Mouse (Mus musculus): ENCODE results near the gene B4galt5. TPM values are rescaled to one million over a fixed set of nuclear protein-coding genes. Genes with fewer than 3 reads are reported as not detected.

B4galt5 gene
- polyA plus RNA-seq, 1 experiment, result 70.0 TPM

DNA sequence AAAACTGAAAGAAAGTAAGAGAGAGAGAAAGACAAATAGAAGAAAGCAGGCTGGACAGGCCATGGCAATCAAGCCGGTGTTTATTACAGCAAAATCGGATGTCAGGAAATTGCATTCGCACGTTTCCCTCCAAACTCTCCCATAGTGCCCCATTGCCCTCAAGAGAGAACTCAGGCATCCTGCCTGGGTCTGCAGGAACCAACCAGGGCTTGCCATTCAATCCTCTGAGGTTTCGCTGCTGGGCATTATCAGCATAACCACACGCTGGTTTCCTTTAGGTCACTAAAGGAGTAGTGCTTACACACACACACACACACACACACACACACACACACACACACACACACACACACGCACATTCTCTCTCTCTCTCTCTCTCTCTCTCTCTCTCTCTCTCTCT, 18.3 kb upstream of the B4galt5 start:
- H3K27me3 ChIP-seq (ENCODE audit: control insufficient read depth, insufficient read depth, insufficient read length), result no peaks in the 10 kb centered on the region
- H3K4me3 ChIP-seq, result no peak overlapping the region
- H3K36me3 ChIP-seq (ENCODE audit: control insufficient read depth, insufficient read depth), result no peaks in the 10 kb centered on the region
- no peak overlapping the region for H3K4me2 ChIP-seq (ENCODE audit: low read depth)
- no peak overlapping the region for H3ac ChIP-seq (ENCODE audit: control insufficient read depth, insufficient read length)
- TF ChIP-seq REST (IDR thresholded peaks at IDR 0.05; ENCODE audit: insufficient read depth, insufficient read length), result no peak
- TF ChIP-seq MYOG (IDR thresholded peaks at IDR 0.05; ENCODE audit: control insufficient read depth in 1 of 3, insufficient read depth in 1 of 3, insufficient read length in 2 of 3, low read depth in 2 of 3), result no peak
- TF ChIP-seq MAX (IDR thresholded peaks at IDR 0.05; ENCODE audit: low read depth), result no peak
- TF ChIP-seq POLR2A (IDR thresholded peaks at IDR 0.05; ENCODE audit: insufficient read length, low read depth), result no peak
- TF ChIP-seq USF1 (IDR thresholded peaks at IDR 0.05; ENCODE audit: low read depth), result no peak
- TF ChIP-seq TCF3 (IDR thresholded peaks at IDR 0.05; ENCODE audit: insufficient read length, low read depth), result no peak
- TF ChIP-seq POLR2AphosphoS2 (IDR thresholded peaks at IDR 0.05; ENCODE audit: insufficient read length, low read depth), result no peak
- no peak for TF ChIP-seq TCF12 (IDR thresholded peaks at IDR 0.05; ENCODE audit: insufficient read depth, poor library complexity, severe bottlenecking)
- no peak for TF ChIP-seq CEBPB (IDR thresholded peaks at IDR 0.05; ENCODE audit: insufficient read depth, poor library complexity, severe bottlenecking)
- TF ChIP-seq MYOD1 (IDR thresholded peaks at IDR 0.05; ENCODE audit: control insufficient read depth in 1 of 3, insufficient read length in 2 of 3, low read depth in 2 of 3), result no peak
- no peak for TF ChIP-seq SRF (IDR thresholded peaks at IDR 0.05; ENCODE audit: control insufficient read depth, insufficient read length, low read depth)
- no peak for TF ChIP-seq E2F4 (IDR thresholded peaks at IDR 0.05; ENCODE audit: insufficient read depth)
- no peaks in the 10 kb centered on the region for H3K79me2 ChIP-seq (ENCODE audit: control insufficient read depth, insufficient read depth)

GRCm38 (mm10) chr2:167365063-167365462, 16.1 kb upstream of the B4galt5 start:
- Histone ChIP-seq H3K79me2 (ENCODE audit: control insufficient read depth, insufficient read depth) (no peaks in the 10 kb centered on the region), H3ac (ENCODE audit: control insufficient read depth, insufficient read length) (no peak overlapping the region), H3K4me3 (no peak overlapping the region), H3K4me2 (ENCODE audit: low read depth) (no peak overlapping the region), H3K36me3 (ENCODE audit: control insufficient read depth, insufficient read depth) (no peaks in the 10 kb centered on the region), H3K27me3 (ENCODE audit: control insufficient read depth, insufficient read depth, insufficient read length) (no peaks in the 10 kb centered on the region)
- TF ChIP-seq REST (IDR thresholded peaks at IDR 0.05; ENCODE audit: insufficient read depth, insufficient read length), result no peak
- no peak for TF ChIP-seq POLR2A (IDR thresholded peaks at IDR 0.05; ENCODE audit: insufficient read length, low read depth)
- no peak for TF ChIP-seq SRF (IDR thresholded peaks at IDR 0.05; ENCODE audit: control insufficient read depth, insufficient read length, low read depth)
- TF ChIP-seq E2F4 (IDR thresholded peaks at IDR 0.05; ENCODE audit: insufficient read depth), result no peak
- TF ChIP-seq MYOG (IDR thresholded peaks at IDR 0.05; ENCODE audit: control insufficient read depth in 1 of 3, insufficient read depth in 1 of 3, insufficient read length in 2 of 3, low read depth in 2 of 3), result no peak
- no peak for TF ChIP-seq MYOD1 (IDR thresholded peaks at IDR 0.05; ENCODE audit: control insufficient read depth in 1 of 3, insufficient read length in 2 of 3, low read depth in 2 of 3)
- no peak for TF ChIP-seq TCF12 (IDR thresholded peaks at IDR 0.05; ENCODE audit: insufficient read depth, poor library complexity, severe bottlenecking)
- no peak for TF ChIP-seq USF1 (IDR thresholded peaks at IDR 0.05; ENCODE audit: low read depth)
- TF ChIP-seq MAX (IDR thresholded peaks at IDR 0.05; ENCODE audit: low read depth), result no peak
- TF ChIP-seq TCF3 (IDR thresholded peaks at IDR 0.05; ENCODE audit: insufficient read length, low read depth), result no peak
- no peak for TF ChIP-seq POLR2AphosphoS2 (IDR thresholded peaks at IDR 0.05; ENCODE audit: insufficient read length, low read depth)
- TF ChIP-seq CEBPB (IDR thresholded peaks at IDR 0.05; ENCODE audit: insufficient read depth, poor library complexity, severe bottlenecking), result no peak

- Histone ChIP-seq H3K36me3 (ENCODE audit: control insufficient read depth, insufficient read depth) (no peaks in the 10 kb centered on the region), H3ac (ENCODE audit: control insufficient read depth, insufficient read length) (no peak overlapping the region), H3K27me3 (ENCODE audit: control insufficient read depth, insufficient read depth, insufficient read length) (no peaks in the 10 kb centered on the region), H3K4me2 (ENCODE audit: low read depth) (no peak overlapping the region), H3K4me3 (no peak overlapping the region), H3K79me2 (ENCODE audit: control insufficient read depth, insufficient read depth) (no peaks in the 10 kb centered on the region)
- no peak for TF ChIP-seq TCF12 (IDR thresholded peaks at IDR 0.05; ENCODE audit: insufficient read depth, poor library complexity, severe bottlenecking)
- no peak for TF ChIP-seq MYOG (IDR thresholded peaks at IDR 0.05; ENCODE audit: control insufficient read depth in 1 of 3, insufficient read depth in 1 of 3, insufficient read length in 2 of 3, low read depth in 2 of 3)
- TF ChIP-seq MAX (IDR thresholded peaks at IDR 0.05; ENCODE audit: low read depth), result no peak
- no peak for TF ChIP-seq POLR2AphosphoS2 (IDR thresholded peaks at IDR 0.05; ENCODE audit: insufficient read length, low read depth)
- TF ChIP-seq USF1 (IDR thresholded peaks at IDR 0.05; ENCODE audit: low read depth), result no peak
Observed at GRCm38 (mm10) chr2:167363272-167364045, 14.5 kb upstream of the B4galt5 start.

GRCm38 (mm10) chr2:167358499-167358898, 9.5 kb upstream of the B4galt5 start:
- TF ChIP-seq MYOG (IDR thresholded peaks at IDR 0.05; ENCODE audit: control insufficient read depth in 1 of 3, insufficient read depth in 1 of 3, insufficient read length in 2 of 3, low read depth in 2 of 3) (no peak), POLR2A (IDR thresholded peaks at IDR 0.05; ENCODE audit: insufficient read length, low read depth) (no peak), REST (IDR thresholded peaks at IDR 0.05; ENCODE audit: insufficient read depth, insufficient read length) (no peak), POLR2AphosphoS2 (IDR thresholded peaks at IDR 0.05; ENCODE audit: insufficient read length, low read depth) (no peak), MYOD1 (IDR thresholded peaks at IDR 0.05; ENCODE audit: control insufficient read depth in 1 of 3, insufficient read length in 2 of 3, low read depth in 2 of 3) (no peak), TCF12 (IDR thresholded peaks at IDR 0.05; ENCODE audit: insufficient read depth, poor library complexity, severe bottlenecking) (no peak), CEBPB (IDR thresholded peaks at IDR 0.05; ENCODE audit: insufficient read depth, poor library complexity, severe bottlenecking) (no peak), E2F4 (IDR thresholded peaks at IDR 0.05; ENCODE audit: insufficient read depth) (no peak), TCF3 (IDR thresholded peaks at IDR 0.05; ENCODE audit: insufficient read length, low read depth) (no peak), USF1 (IDR thresholded peaks at IDR 0.05; ENCODE audit: low read depth) (no peak), SRF (IDR thresholded peaks at IDR 0.05; ENCODE audit: control insufficient read depth, insufficient read length, low read depth) (no peak), MAX (IDR thresholded peaks at IDR 0.05; ENCODE audit: low read depth) (no peak)
- no peaks in the 10 kb centered on the region for H3K36me3 ChIP-seq (ENCODE audit: control insufficient read depth, insufficient read depth)
- no peak overlapping the region for H3K4me3 ChIP-seq
- peak overlapping the region; percentile 44 for H3K4me2 ChIP-seq (ENCODE audit: low read depth)
- no peak overlapping the region for H3ac ChIP-seq (ENCODE audit: control insufficient read depth, insufficient read length)
- H3K27me3 ChIP-seq (ENCODE audit: control insufficient read depth, insufficient read depth, insufficient read length), result no peaks in the 10 kb centered on the region
- no peaks in the 10 kb centered on the region for H3K79me2 ChIP-seq (ENCODE audit: control insufficient read depth, insufficient read depth)

All from myocyte (in vitro differentiated cells).